Mouse (Mus musculus) heart, postnatal 25 days (tissue): ENCODE results near the gene Tbcc. TPM values are rescaled to one million over a fixed set of nuclear protein-coding genes. Genes with fewer than 3 reads are reported as not detected.

Experiments
- DNase-seq: peaks from one replicate; pipeline ENCODE4 v3.0.0; 2022; ENCODE audit warnings: low spot score
- intact Hi-C: fragments of 180-260 bp; cut with DNase I; formaldehyde crosslinking; loops from one replicate; pipeline ENCODE4 v1.15.1; 2025
- total RNA-seq, 2 experiments: library from RNA; stranded (reverse); gene quantifications; 2 replicates each; pipeline ENCODE4 v1.2.3; 2021

Gene Tbcc
- total RNA-seq, 2 experiments from 2014 or later = 15.5 to 17.7 TPM

GRCm38 (mm10) chr17:46864566-46865195 lies 25.8 kb upstream of the Tbcc start:
- DNase-seq = no peak
- intact Hi-C loops = no loop called here

GRCm38 (mm10) chr17:46866836-46867235 lies 23.6 kb upstream of the Tbcc start:
- intact Hi-C loops = no loop called here
- DNase-seq = no peak

- intact Hi-C loops = no loop called here
- no peak for DNase-seq
Observed at GRCm38 (mm10) chr17:46870204-46870798, 20.2 kb upstream of the Tbcc start.

- DNase-seq = no peak
- intact Hi-C loops = no loop called here
Observed at GRCm38 (mm10) chr17:46870913-46871312, 19.6 kb upstream of the Tbcc start.

GRCm38 (mm10) chr17:46872806-46873205 lies 17.7 kb upstream of the Tbcc start:
- no peak for DNase-seq
- intact Hi-C loops = no loop called here

- intact Hi-C loops = no loop called here
- DNase-seq = peak; percentile 61
Observed at GRCm38 (mm10) chr17:46874133-46874532, 16.4 kb upstream of the Tbcc start.

- no peak for DNase-seq
- intact Hi-C loops = loop anchor here (2.0 to 5.0 kb wide), 2 partner anchors 15 to 48 kb away; no protein-coding TSS in a partner anchor
Observed at GRCm38 (mm10) chr17:46875626-46876025, 14.9 kb upstream of the Tbcc start.

- intact Hi-C loops = loop anchor here (2.0 to 5.0 kb wide), 2 partner anchors 16 to 49 kb away; no protein-coding TSS in a partner anchor
- no peak for DNase-seq
Observed at GRCm38 (mm10) chr17:46876371-46876950, 14.0 kb upstream of the Tbcc start.

- intact Hi-C loops = loop anchor here (2.0 to 5.0 kb wide), 2 partner anchors 16 to 50 kb away; no protein-coding TSS in a partner anchor
- no peak for DNase-seq
Observed at GRCm38 (mm10) chr17:46877061-46877460, 13.4 kb upstream of the Tbcc start.

- peak; percentile 87 for DNase-seq
- intact Hi-C loops = loop anchor here (5.0 kb wide), 1 partner anchor 53 kb away; no protein-coding TSS in a partner anchor
Observed at GRCm38 (mm10) chr17:46879841-46880311, 10.6 kb upstream of the Tbcc start.

- no peak for DNase-seq
- intact Hi-C loops = no loop called here
Observed at GRCm38 (mm10) chr17:46880322-46880721, 10.2 kb upstream of the Tbcc start.

GRCm38 (mm10) chr17:46881728-46882127 lies 8.8 kb upstream of the Tbcc start:
- intact Hi-C loops = no loop called here
- no peak for DNase-seq

GRCm38 (mm10) chr17:46883107-46883506 lies 7.4 kb upstream of the Tbcc start:
- intact Hi-C loops = no loop called here
- DNase-seq = no peak

- DNase-seq = no peak
- intact Hi-C loops = no loop called here
Observed at GRCm38 (mm10) chr17:46884766-46885165, 5.7 kb upstream of the Tbcc start.

- no peak for DNase-seq
- intact Hi-C loops = no loop called here
Observed at GRCm38 (mm10) chr17:46885218-46885909, 5.1 kb upstream of the Tbcc start.

GRCm38 (mm10) chr17:46885910-46886643 lies 4.4 kb upstream of the Tbcc start:
- no peak for DNase-seq
- intact Hi-C loops = loop anchor here (2.0 kb wide), 1 partner anchor 103 kb away; the partner anchor contains the start of gene Rpl7l1

- no peak for DNase-seq
- intact Hi-C loops = loop anchor here (2.0 kb wide), 1 partner anchor 34 kb away; no protein-coding TSS in a partner anchor
Observed at GRCm38 (mm10) chr17:46888511-46889212, 1.8 kb upstream of the Tbcc start.

- DNase-seq = peak; percentile 68
- intact Hi-C loops = loop anchor here (2.0 kb wide), 1 partner anchor 35 kb away; no protein-coding TSS in a partner anchor
Observed at GRCm38 (mm10) chr17:46889450-46890084, 917 bp upstream of the Tbcc start.
